Mouse (Mus musculus) megakaryocyte, adult 5-6 weeks (primary cell): Measurements from ENCODE around the gene Xpr1. TPM values are rescaled to one million over a fixed set of nuclear protein-coding genes. Genes with fewer than 3 reads are reported as not detected.

Experiments
- ATAC-seq: 2 replicates; pipeline ENCODE4 v1.8.0; 2016; ENCODE audit warnings: mild to moderate bottlenecking, inconsistent platforms; ENCODE audit not compliant: poor library complexity, severe bottlenecking
- total RNA-seq, 2 experiments: library from RNA; stranded (forward) in 1 of 2; stranded (reverse) in 1 of 2; fragments of 153-499, 151-499 nt in 1 of 2; fragments of 221-1000, 200-1000 nt in 1 of 2; gene quantifications; 2 replicates each; pipeline versions ENCODE4 v1.2.3 to v1.2.4; 2015 to 2017

Gene Xpr1
- total RNA-seq, 2 experiments from 2014 or later: 31.5 to 67.5 TPM

- ATAC-seq: no peak
Observed at GRCm38 (mm10) chr1:155254309-155254708, 162.9 kb downstream of the Xpr1 start.

- no peak for ATAC-seq
Observed at GRCm38 (mm10) chr1:155253126-155253525, 164.1 kb downstream of the Xpr1 start.

GRCm38 (mm10) chr1:155252631-155253121, 164.5 kb downstream of the Xpr1 start:
- ATAC-seq: no peak

GRCm38 (mm10) chr1:155251596-155251995, 165.6 kb downstream of the Xpr1 start:
- ATAC-seq: no peak

- no peak for ATAC-seq
Observed at GRCm38 (mm10) chr1:155250531-155251135, 166.6 kb downstream of the Xpr1 start.

- no peak for ATAC-seq
Observed at GRCm38 (mm10) chr1:155249896-155250295, 167.3 kb downstream of the Xpr1 start.

- no peak for ATAC-seq
Observed at GRCm38 (mm10) chr1:155248041-155248440, 169.2 kb downstream of the Xpr1 start.

GRCm38 (mm10) chr1:155247441-155247840, 169.8 kb downstream of the Xpr1 start:
- ATAC-seq: no peak

- ATAC-seq: no peak
Observed at GRCm38 (mm10) chr1:155245516-155245915, 171.7 kb downstream of the Xpr1 start.

- ATAC-seq: no peak
Observed at GRCm38 (mm10) chr1:155244771-155245211, 172.4 kb downstream of the Xpr1 start.

GRCm38 (mm10) chr1:155243797-155244770, 173.1 kb downstream of the Xpr1 start, which contains the start of gene BC034090:
TSS of gene BC034090 (minus strand) at chr1:155244444.
- peak; percentile 46; the same call in 1 of the 2 replicates for ATAC-seq

- ATAC-seq: no peak
Observed at GRCm38 (mm10) chr1:155242488-155242745, 174.8 kb downstream of the Xpr1 start.

- ATAC-seq: no peak
Observed at GRCm38 (mm10) chr1:155241701-155242487, 175.3 kb downstream of the Xpr1 start.

- ATAC-seq: no peak
Observed at GRCm38 (mm10) chr1:155239962-155240717, 177.1 kb downstream of the Xpr1 start.

GRCm38 (mm10) chr1:155239169-155239568, 178.0 kb downstream of the Xpr1 start:
- ATAC-seq: no peak

GRCm38 (mm10) chr1:155238126-155238525, 179.1 kb downstream of the Xpr1 start:
- no peak for ATAC-seq

GRCm38 (mm10) chr1:155237390-155237789, 179.8 kb downstream of the Xpr1 start:
- no peak for ATAC-seq

- ATAC-seq: no peak
Observed at GRCm38 (mm10) chr1:155236306-155237024, 180.8 kb downstream of the Xpr1 start.

GRCm38 (mm10) chr1:155235641-155236040, 181.6 kb downstream of the Xpr1 start:
- ATAC-seq: no peak
